Mouse (Mus musculus) embryonic facial prominence, embryonic 14.5 days (tissue): ENCODE results near the gene Zdhhc17. TPM values are rescaled to one million over a fixed set of nuclear protein-coding genes. Genes with fewer than 3 reads are reported as not detected.

ENCODE experiments used
- ATAC-seq: fragments of 200-750 bp; cut with Nextera tagmentation; 2 replicates; pipeline ENCODE4 v1.8.0; 2017; ENCODE audit warnings: low read depth, moderate number of reproducible peaks, moderate TSS enrichment
- DNase-seq: peaks from one replicate; pipeline ENCODE4 v3.0.0-alpha.2; 2015; ENCODE audit warnings: low spot score
- H3K27ac ChIP-seq: fragments of 300-500 bp; sonication (generic); replicated peaks from 2 replicates; pipeline ENCODE4 v1.5.1; 2014; ENCODE audit warnings: low read depth, mild to moderate bottlenecking, low read length, moderate library complexity
- H3K27me3 ChIP-seq: fragments of 300-500 bp; sonication (generic); replicated peaks from 2 replicates; pipeline ENCODE4 v1.6.1; 2014; ENCODE audit warnings: low read length; ENCODE audit not compliant: control insufficient read depth, insufficient read depth
- H3K36me3 ChIP-seq: fragments of 300-500 bp; sonication (generic); 2 replicates; pipeline ENCODE4 v1.6.1; 2014; ENCODE audit warnings: low read length, mixed read lengths; ENCODE audit not compliant: control insufficient read depth, insufficient read depth
- H3K4me1 ChIP-seq: fragments of 300-500 bp; sonication (generic); 2 replicates; pipeline ENCODE4 v1.6.1; 2014; ENCODE audit warnings: antibody characterized with exemption, low read length; ENCODE audit not compliant: control insufficient read depth, insufficient read depth
- H3K4me2 ChIP-seq: fragments of 300-500 bp; sonication (generic); 2 replicates; pipeline ENCODE4 v1.6.1; 2014; ENCODE audit warnings: low read depth, mild to moderate bottlenecking, low read length, moderate library complexity, mixed read lengths
- H3K4me3 ChIP-seq: fragments of 300-500 bp; sonication (generic); 2 replicates; pipeline ENCODE4 v1.5.1; 2014; ENCODE audit warnings: low read depth, mild to moderate bottlenecking, low read length
- H3K9ac ChIP-seq: fragments of 300-500 bp; sonication (generic); 2 replicates; pipeline ENCODE4 v1.6.1; 2014; ENCODE audit warnings: low read depth, mild to moderate bottlenecking, low read length, moderate library complexity, mixed read lengths
- H3K9me3 ChIP-seq: fragments of 300-500 bp; sonication (generic); 2 replicates; pipeline ENCODE4 v1.6.1; 2016; ENCODE audit warnings: low read length; ENCODE audit not compliant: control insufficient read depth
- WGBS: fragments of 180-500 bp; shearing (Covaris S2); extraction: QIAGEN DNeasy Blood & Tissue Kit; methylation state at CpG from one replicate; pipeline ENCODE4 v1.1.7; 2014; 5-methylcytosine and 5-hydroxymethylcytosine counted together
- polyA plus RNA-seq: library from polyadenylated mRNA; unstranded; fragments of >200 nt; fragmentation: Nextera tagmentation; extraction: Ambion mirVana; gene quantifications from 2 replicates; pipeline ENCODE4 v1.2.1, GENCODE M21; 2014

The Zdhhc17 gene
- polyA plus RNA-seq, 1 experiment from 2014 or later: 21.8 TPM

DNA sequence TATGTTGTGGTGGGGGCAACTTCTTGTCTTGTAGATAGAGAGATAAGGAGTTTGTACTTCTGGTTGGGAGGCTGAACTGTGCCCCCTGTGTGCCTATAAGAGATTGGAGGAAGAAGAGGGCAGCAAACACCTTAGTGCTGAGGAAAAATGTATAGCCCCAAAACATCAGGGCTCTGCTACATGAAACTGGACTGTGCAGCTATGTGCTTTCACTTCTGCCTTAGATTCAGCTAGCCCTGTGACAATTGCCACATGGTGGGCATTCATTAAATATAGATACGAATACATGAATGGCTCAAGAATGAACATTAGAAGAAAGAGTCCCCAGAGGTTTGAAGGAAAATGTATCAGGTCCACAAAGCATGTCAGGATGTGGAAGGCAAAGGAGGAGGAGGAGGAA lies 25.2 kb upstream of the Zdhhc17 start:
- no peak overlapping the region for H3K9ac ChIP-seq
- no peak overlapping the region for H3K4me3 ChIP-seq
- DNase-seq (no peak), ATAC-seq (no peak)
- H3K4me1 ChIP-seq: 0 out of 2 replicates have a peak, but pooled peaks cover 5% of the 10 kb centered on the region
- no peaks in the 10 kb centered on the region for H3K9me3 ChIP-seq
- H3K27me3 ChIP-seq: peaks cover 2% of the 10 kb centered on the region; the same call in 1 of the 2 replicates
- H3K4me2 ChIP-seq: no peak overlapping the region
- WGBS: 81% methylated on average over 1 of the region's 1 CpGs
- H3K36me3 ChIP-seq: no peaks in the 10 kb centered on the region
- H3K27ac ChIP-seq: no peak overlapping the region

DNA sequence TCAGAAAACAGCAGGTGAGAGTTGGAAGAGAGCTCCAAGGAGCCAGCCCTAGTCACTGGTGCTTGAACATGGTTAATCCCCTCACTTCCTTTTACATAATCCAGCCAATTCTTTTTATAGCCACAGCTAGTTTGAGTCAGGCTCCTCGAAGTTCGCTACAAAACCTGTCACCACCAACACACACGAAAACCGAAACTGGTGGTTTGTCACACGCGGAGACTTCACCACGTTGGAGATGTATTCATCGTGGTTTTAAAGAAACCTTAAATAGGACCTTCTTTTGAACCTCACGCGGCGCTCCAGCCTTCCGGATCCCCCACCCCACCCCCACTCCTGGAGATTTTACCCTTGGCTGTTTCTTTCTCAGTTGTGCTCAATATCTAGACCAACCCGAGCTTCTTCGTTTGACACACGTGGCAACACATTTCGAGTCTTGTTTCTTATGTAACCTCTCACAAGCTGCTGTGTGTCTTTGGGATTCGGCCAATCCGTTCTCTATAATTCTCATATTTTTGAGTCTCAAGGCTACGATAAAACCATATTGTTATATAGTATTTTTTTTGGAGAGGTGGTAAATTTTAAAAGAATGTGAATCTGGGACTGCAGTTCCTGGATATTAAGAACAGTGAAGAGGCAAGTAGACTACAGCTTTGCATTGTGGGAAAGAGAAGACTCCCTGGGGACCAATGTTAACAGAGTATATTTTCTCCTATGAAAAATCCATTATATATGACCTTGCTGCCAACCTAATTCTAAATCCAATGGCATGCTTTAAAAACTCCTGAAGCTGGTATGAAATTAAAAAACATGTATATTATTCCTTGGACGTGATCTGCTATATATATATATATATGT lies 21.8 kb upstream of the Zdhhc17 start:
- Histone ChIP-seq H3K27me3 (peaks cover 2% of the 10 kb centered on the region; the same call in 1 of the 2 replicates), H3K9ac (peak overlapping the region; percentile 37; the same call in 1 of the 2 replicates), H3K9me3 (no peaks in the 10 kb centered on the region), H3K4me2 (peak overlapping the region; percentile 56), H3K4me1 (0 out of 2 replicates have a peak, but pooled peaks cover 5% of the 10 kb centered on the region), H3K4me3 (peak overlapping the region; percentile 30), H3K27ac (0 out of 2 replicates have a peak overlapping the region, but pooled peaks have one; percentile 6), H3K36me3 (no peaks in the 10 kb centered on the region)
- ATAC-seq: no peak
- peak; percentile 58 for DNase-seq
- 29% methylated on average over 20 of the region's 20 CpGs for WGBS

DNA sequence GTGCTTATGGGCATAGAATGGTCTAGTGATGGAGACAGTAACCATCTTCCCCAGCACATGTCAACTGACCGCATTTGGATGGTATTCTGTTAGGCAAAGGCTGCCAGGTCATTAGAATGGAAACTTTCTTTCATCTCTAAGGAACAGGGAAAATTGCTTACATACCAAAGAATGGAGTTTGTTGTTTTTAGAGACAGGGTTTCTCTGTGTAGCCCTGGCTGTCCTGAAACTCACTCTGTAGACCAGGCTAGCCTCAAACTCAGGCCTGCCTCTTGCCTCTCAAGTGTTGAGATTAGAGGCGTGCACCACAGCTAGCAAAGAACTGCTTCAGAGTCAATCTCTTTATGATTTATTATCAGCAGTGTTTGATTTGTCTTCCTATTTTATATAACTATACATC lies 20.9 kb upstream of the Zdhhc17 start:
- ATAC-seq: no peak
- Histone ChIP-seq H3K9me3 (no peaks in the 10 kb centered on the region), H3K4me3 (no peak overlapping the region), H3K27ac (no peak overlapping the region), H3K36me3 (no peaks in the 10 kb centered on the region), H3K4me2 (no peak overlapping the region), H3K9ac (no peak overlapping the region), H3K27me3 (no peaks in the 10 kb centered on the region), H3K4me1 (0 out of 2 replicates have a peak, but pooled peaks cover 5% of the 10 kb centered on the region)
- WGBS: 74% methylated on average over 2 of the region's 2 CpGs
- DNase-seq: no peak

DNA sequence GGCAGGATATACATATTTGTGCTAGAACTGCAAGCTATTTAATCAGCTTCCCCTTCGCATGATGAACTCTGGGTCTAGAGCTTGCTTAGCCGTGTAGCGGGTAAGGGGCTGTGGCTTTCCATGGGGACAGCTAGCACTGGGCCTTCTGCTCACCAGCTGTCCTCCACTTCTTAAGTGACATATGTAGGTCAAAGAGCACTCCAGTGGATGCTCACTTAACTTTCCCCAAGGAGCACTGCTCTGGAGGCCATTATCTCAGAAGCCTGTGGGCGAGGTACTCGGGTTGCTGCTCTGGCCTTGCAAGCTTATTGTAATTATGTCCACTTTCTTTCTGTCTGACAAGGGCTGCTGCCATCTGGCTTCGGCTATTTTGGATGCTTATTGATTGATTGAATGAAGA lies 16.2 kb upstream of the Zdhhc17 start:
- DNase-seq: peak; percentile 32
- WGBS: 54% methylated on average over 6 of the region's 6 CpGs
- ATAC-seq: peak; percentile 37; the same call in 1 of the 2 replicates

DNA sequence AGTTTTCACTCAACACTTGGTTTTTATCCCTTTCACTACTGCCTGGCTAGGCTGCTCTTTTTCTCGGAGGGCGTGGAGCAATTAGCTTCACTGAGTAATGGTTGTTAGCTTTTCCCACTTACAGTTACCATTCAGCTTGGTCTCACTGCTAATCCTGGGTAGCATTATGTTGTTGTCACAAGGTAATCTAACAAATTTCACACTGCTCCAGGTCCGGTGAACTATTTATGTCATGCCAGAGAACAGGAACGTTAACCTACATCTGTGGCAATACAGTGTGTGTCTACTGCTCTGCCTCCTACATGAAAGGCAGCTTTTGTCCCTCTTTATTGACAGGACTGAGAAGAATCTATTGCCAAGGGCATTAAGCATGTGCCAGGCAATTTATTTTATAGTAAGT lies 14.8 kb upstream of the Zdhhc17 start:
- Histone ChIP-seq H3K4me2 (no peak overlapping the region), H3K4me1 (no peaks in the 10 kb centered on the region), H3K27ac (no peak overlapping the region), H3K4me3 (no peak overlapping the region), H3K36me3 (no peaks in the 10 kb centered on the region), H3K9ac (no peak overlapping the region), H3K27me3 (no peaks in the 10 kb centered on the region), H3K9me3 (no peaks in the 10 kb centered on the region)
- DNase-seq (no peak), ATAC-seq (no peak; the same call in 1 of the 2 replicates)
- 65% methylated on average over 4 of the region's 4 CpGs for WGBS

More for the DNA sequence above, 16.2 kb upstream of the Zdhhc17 start:
- no peak overlapping the region for H3K4me3 ChIP-seq
- no peak overlapping the region for H3K9ac ChIP-seq
- no peaks in the 10 kb centered on the region for H3K36me3 ChIP-seq
- no peak overlapping the region for H3K27ac ChIP-seq
- H3K9me3 ChIP-seq: no peaks in the 10 kb centered on the region
- H3K4me1 ChIP-seq: no peaks in the 10 kb centered on the region
- no peaks in the 10 kb centered on the region for H3K27me3 ChIP-seq
- H3K4me2 ChIP-seq: no peak overlapping the region

DNA sequence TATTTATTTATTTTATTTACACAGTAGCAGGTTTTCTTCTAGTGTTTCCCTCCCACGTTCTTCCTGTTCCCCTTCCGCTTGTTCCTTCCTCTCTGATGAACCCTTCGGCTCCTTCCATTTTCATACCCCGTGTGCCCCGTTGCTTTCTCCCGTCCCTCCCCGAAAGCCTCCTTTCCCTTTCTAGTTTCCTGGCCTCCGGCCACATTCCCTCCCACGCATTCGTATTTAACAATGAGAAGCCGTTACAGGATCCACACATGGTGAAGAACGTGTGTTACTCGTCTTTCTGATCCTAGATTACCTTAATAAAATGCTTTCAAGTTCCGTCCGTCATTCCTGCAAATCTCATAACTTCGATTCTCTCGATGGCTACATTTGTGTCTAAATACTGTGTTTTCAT lies 4.5 kb upstream of the Zdhhc17 start:
- H3K4me2 ChIP-seq: no peak overlapping the region
- no peaks in the 10 kb centered on the region for H3K9me3 ChIP-seq
- H3K27ac ChIP-seq: no peak overlapping the region
- ATAC-seq (no peak), DNase-seq (no peak)
- no peaks in the 10 kb centered on the region for H3K36me3 ChIP-seq
- H3K4me1 ChIP-seq: no peaks in the 10 kb centered on the region
- WGBS: 81% methylated on average over 17 of the region's 17 CpGs
- H3K27me3 ChIP-seq: no peaks in the 10 kb centered on the region
- no peak overlapping the region for H3K9ac ChIP-seq
- no peak overlapping the region for H3K4me3 ChIP-seq

DNA sequence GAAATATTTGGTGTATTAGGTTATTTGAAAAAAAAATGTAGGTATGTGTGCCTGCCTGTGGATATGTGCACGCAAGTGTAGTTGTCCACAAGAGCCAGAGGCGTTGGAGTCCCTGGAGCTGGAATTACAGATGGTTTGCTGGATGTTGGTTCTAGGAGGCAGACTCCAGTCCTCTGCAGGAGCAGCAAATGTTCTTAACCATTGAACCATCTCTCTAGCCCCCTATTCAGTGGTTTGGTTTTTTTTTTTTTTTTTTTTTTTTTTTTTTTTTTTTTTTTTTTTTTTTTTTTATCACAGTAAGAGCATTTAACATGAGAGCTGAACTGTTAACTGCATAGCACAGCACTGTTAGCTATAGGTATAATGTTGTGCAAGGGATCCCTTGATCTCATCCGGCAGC lies 3.3 kb upstream of the Zdhhc17 start:
- Histone ChIP-seq H3K4me3 (no peak overlapping the region), H3K9me3 (no peaks in the 10 kb centered on the region), H3K27me3 (no peaks in the 10 kb centered on the region), H3K27ac (no peak overlapping the region), H3K36me3 (no peaks in the 10 kb centered on the region), H3K4me2 (no peak overlapping the region), H3K9ac (no peak overlapping the region), H3K4me1 (0 out of 2 replicates have a peak, but pooled peaks cover 1% of the 10 kb centered on the region)
- ATAC-seq (no peak), DNase-seq (no peak)
- 95% methylated on average over 3 of the region's 3 CpGs for WGBS

DNA sequence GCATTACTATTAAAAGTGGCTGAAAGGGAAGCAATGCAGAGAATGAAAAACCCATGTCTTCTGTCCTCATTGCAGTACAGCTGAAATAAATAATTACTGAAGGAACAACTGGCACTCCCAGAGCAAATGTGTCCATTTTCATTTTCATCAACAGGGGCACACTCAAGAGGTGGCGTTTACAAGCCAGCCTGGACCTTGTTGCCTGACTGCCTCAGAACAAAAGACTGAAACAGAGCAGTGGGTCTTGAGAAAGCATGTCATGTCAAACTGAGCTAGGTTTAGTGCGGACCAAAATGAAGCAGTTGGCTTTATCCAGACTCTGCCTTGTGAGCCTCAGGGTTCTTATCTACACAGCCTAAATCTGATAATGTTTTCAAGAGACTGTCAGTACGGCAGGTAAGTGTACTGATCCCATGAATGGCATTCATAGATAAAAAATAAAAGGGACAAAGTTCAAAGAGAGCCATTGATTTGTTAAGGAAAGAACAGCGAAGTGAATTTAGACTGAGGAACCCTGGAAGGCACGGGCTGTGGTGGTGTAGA lies 2.6 kb upstream of the Zdhhc17 start:
- H3K4me2 ChIP-seq: no peak overlapping the region
- no peaks in the 10 kb centered on the region for H3K36me3 ChIP-seq
- peaks cover 8% of the 10 kb centered on the region; the same call in 1 of the 2 replicates for H3K4me1 ChIP-seq
- peak; percentile 32 for DNase-seq
- H3K9ac ChIP-seq: no peak overlapping the region
- no peak overlapping the region for H3K27ac ChIP-seq
- no peak for ATAC-seq
- H3K9me3 ChIP-seq: no peaks in the 10 kb centered on the region
- H3K27me3 ChIP-seq: no peaks in the 10 kb centered on the region
- no peak overlapping the region for H3K4me3 ChIP-seq
- 65% methylated on average over 5 of the region's 5 CpGs for WGBS
